Mouse (Mus musculus) megakaryocyte progenitor cell, adult 5-6 weeks (primary cell): ENCODE data around the gene Cd177. TPM values are rescaled to one million over a fixed set of nuclear protein-coding genes. Genes with fewer than 3 reads are reported as not detected.

Source experiments
- total RNA-seq, 2 experiments: library from RNA; stranded (forward) in 1 of 2; stranded (reverse) in 1 of 2; fragments of 157-497, 149-512 nt in 1 of 2; fragments of 200-1000 nt in 1 of 2; gene quantifications; 2 replicates each; pipeline versions ENCODE4 v1.2.3 to v1.2.4; 2015 to 2017

The Cd177 gene
- total RNA-seq, 2 experiments from 2014 or later = 16.4 to 36.9 TPM

Other genes with a start within 250 kb of the Cd177 start
- not detected in 2 replicates for gene AC161166.1, start 247.9 kb downstream of the Cd177 start, total RNA-seq (2015)
- gene AC161166.1, start 247.9 kb downstream of the Cd177 start, total RNA-seq (2017) = not detected in 2 replicates
- gene Irgq, start 229.6 kb downstream of the Cd177 start, total RNA-seq (2015) = 3.2 and 4.4 TPM in 2 replicates
- gene Irgq, start 229.6 kb downstream of the Cd177 start, total RNA-seq (2017) = 4.7 and 5.3 TPM in 2 replicates
- gene Pinlyp, start 214.2 kb downstream of the Cd177 start, total RNA-seq (2015) = not detected in 2 replicates
- gene Pinlyp, start 214.2 kb downstream of the Cd177 start, total RNA-seq (2017) = not detected in 2 replicates
- gene Xrcc1, start 214.0 kb downstream of the Cd177 start, total RNA-seq (2015) = 35.8 and 43.4 TPM in 2 replicates
- 40.0 and 44.3 TPM in 2 replicates for gene Xrcc1, start 214.0 kb downstream of the Cd177 start, total RNA-seq (2017)
- gene Ethe1, start 172.8 kb downstream of the Cd177 start, total RNA-seq (2015) = 61.3 and 68.9 TPM in 2 replicates
- gene Ethe1, start 172.8 kb downstream of the Cd177 start, total RNA-seq (2017) = 18.3 and 31.4 TPM in 2 replicates
- 0.12 and 0.15 TPM in 2 replicates for gene Zfp575, start 172.7 kb downstream of the Cd177 start, total RNA-seq (2015)
- not detected in 2 replicates for gene Zfp575, start 172.7 kb downstream of the Cd177 start, total RNA-seq (2017)
- 3.6 and 4.5 TPM in 2 replicates for gene Phldb3, start 149.5 kb downstream of the Cd177 start, total RNA-seq (2015)
- gene Phldb3, start 149.5 kb downstream of the Cd177 start, total RNA-seq (2017) = 10.4 and 11.5 TPM in 2 replicates
- not detected in 2 replicates for gene Lypd3, start 123.8 kb downstream of the Cd177 start, total RNA-seq (2015)
- not detected in 2 replicates for gene Lypd3, start 123.8 kb downstream of the Cd177 start, total RNA-seq (2017)
- not detected in 2 replicates for gene Tex101, start 83.6 kb downstream of the Cd177 start, total RNA-seq (2015)
- not detected in 2 replicates for gene Tex101, start 83.6 kb downstream of the Cd177 start, total RNA-seq (2017)
- gene BC049730, start 51.1 kb downstream of the Cd177 start, total RNA-seq (2015) = not detected in 2 replicates
- gene BC049730, start 51.1 kb downstream of the Cd177 start, total RNA-seq (2017) = not detected in 2 replicates
- not detected in 2 replicates for gene Gm4763, start 33.4 kb downstream of the Cd177 start, total RNA-seq (2015)
- not detected in 2 replicates for gene Gm4763, start 33.4 kb downstream of the Cd177 start, total RNA-seq (2017)
- 0.44 and 2.6 TPM in 2 replicates for gene Ceacam10, start 16.9 kb upstream of the Cd177 start, total RNA-seq (2015)
- gene Ceacam10, start 16.9 kb upstream of the Cd177 start, total RNA-seq (2017) = 1.3 and 2.8 TPM in 2 replicates
- 1.2 and 1.5 TPM in 2 replicates for gene Gm9844, start 101.9 kb upstream of the Cd177 start, total RNA-seq (2015)
- gene Gm9844, start 101.9 kb upstream of the Cd177 start, total RNA-seq (2017) = 6.0 and 6.6 TPM in 2 replicates
- not detected in 2 replicates for gene Lypd4, start 109.6 kb upstream of the Cd177 start, total RNA-seq (2015)
- gene Lypd4, start 109.6 kb upstream of the Cd177 start, total RNA-seq (2017) = not detected in 2 replicates
- not detected in 2 replicates for gene Dmrtc2, start 109.7 kb upstream of the Cd177 start, total RNA-seq (2015)
- gene Dmrtc2, start 109.7 kb upstream of the Cd177 start, total RNA-seq (2017) = not detected in 2 replicates
- gene Rps19, start 124.1 kb upstream of the Cd177 start, total RNA-seq (2015) = 2,965 and 3,011 TPM in 2 replicates
- 1,012 and 1,228 TPM in 2 replicates for gene Rps19, start 124.1 kb upstream of the Cd177 start, total RNA-seq (2017)
- 0.34 and 0.35 TPM in 2 replicates for gene Cd79a, start 137.1 kb upstream of the Cd177 start, total RNA-seq (2015)
- 0.08 and 0.78 TPM in 2 replicates for gene Cd79a, start 137.1 kb upstream of the Cd177 start, total RNA-seq (2017)
- 58.2 and 67.9 TPM in 2 replicates for gene Arhgef1, start 142.6 kb upstream of the Cd177 start, total RNA-seq (2015)
- 36.6 and 46.2 TPM in 2 replicates for gene Arhgef1, start 142.6 kb upstream of the Cd177 start, total RNA-seq (2017)
- not detected in 2 replicates for gene Gm4881, start 184.2 kb upstream of the Cd177 start, total RNA-seq (2015)
- gene Gm4881, start 184.2 kb upstream of the Cd177 start, total RNA-seq (2017) = not detected in 2 replicates
- gene Rabac1, start 212.4 kb upstream of the Cd177 start, total RNA-seq (2015) = 95.6 and 117 TPM in 2 replicates
- 89.2 and 101 TPM in 2 replicates for gene Rabac1, start 212.4 kb upstream of the Cd177 start, total RNA-seq (2017)
- gene Atp1a3, start 245.6 kb upstream of the Cd177 start, total RNA-seq (2015) = 24.4 and 35.2 TPM in 2 replicates
- 18.4 and 28.5 TPM in 2 replicates for gene Atp1a3, start 245.6 kb upstream of the Cd177 start, total RNA-seq (2017)